Mouse (Mus musculus) E14TG2a.4 (cell line): ENCODE measurements around the gene Tecpr1.

ENCODE experiments used
- H3K27me3 ChIP-seq: 2 replicates; pipeline ENCODE4 v1.6.1; 2014; ENCODE audit warnings: low read length, control low read depth; ENCODE audit not compliant: insufficient read depth
- H3K36me3 ChIP-seq: 2 replicates; pipeline ENCODE4 v1.6.1; 2014; ENCODE audit warnings: low read length, control low read depth; ENCODE audit not compliant: insufficient read depth
- H3K4me1 ChIP-seq: replicated peaks from 2 replicates; pipeline ENCODE4 v1.6.1; 2014; ENCODE audit warnings: low read depth, low read length, control low read depth
- H3K4me3 ChIP-seq: replicated peaks from 2 replicates; pipeline ENCODE4 v1.5.1; 2014; ENCODE audit warnings: mild to moderate bottlenecking, low read length
- H3K9me3 ChIP-seq: 2 replicates; pipeline ENCODE4 v1.6.1; 2014; ENCODE audit warnings: low read length, control low read depth
- CTCF ChIP-seq: conservative IDR thresholded peaks from 2 replicates; pipeline ENCODE4 v1.5.1; 2014; ENCODE audit warnings: low read length
- NANOG ChIP-seq: IDR thresholded peaks from 2 replicates; pipeline ENCODE4 v1.6.1; 2014; ENCODE audit warnings: borderline replicate concordance, low read length, mixed read lengths
- POU5F1 ChIP-seq: IDR thresholded peaks from 2 replicates; pipeline ENCODE4 v1.6.1; 2014; ENCODE audit warnings: low read length, borderline replicate concordance

Gene Tecpr1

GRCm38 (mm10) chr5:144261309-144261708 lies 37.9 kb upstream of the Tecpr1 start:
- Histone ChIP-seq H3K27me3 (no peaks in the 10 kb centered on the region), H3K4me3 (no peak overlapping the region), H3K4me1 (peaks cover 85% of the 10 kb centered on the region), H3K9me3 (no peaks in the 10 kb centered on the region), H3K36me3 (peaks cover 82% of the 10 kb centered on the region)
- TF ChIP-seq CTCF (no peak), POU5F1 (no peak), NANOG (no peak)

GRCm38 (mm10) chr5:144260464-144260863 lies 37.0 kb upstream of the Tecpr1 start:
- Histone ChIP-seq H3K27me3 (no peaks in the 10 kb centered on the region), H3K36me3 (peaks cover 75% of the 10 kb centered on the region), H3K4me1 (peaks cover 87% of the 10 kb centered on the region), H3K4me3 (no peak overlapping the region), H3K9me3 (no peaks in the 10 kb centered on the region)
- no peak for TF ChIP-seq CTCF
- TF ChIP-seq POU5F1, result no peak
- no peak for TF ChIP-seq NANOG

- Histone ChIP-seq H3K27me3 (no peaks in the 10 kb centered on the region), H3K36me3 (peaks cover 65% of the 10 kb centered on the region), H3K9me3 (no peaks in the 10 kb centered on the region), H3K4me3 (no peak overlapping the region), H3K4me1 (peaks cover 82% of the 10 kb centered on the region)
- TF ChIP-seq POU5F1, result no peak
- no peak for TF ChIP-seq NANOG
- TF ChIP-seq CTCF, result no peak
These were observed 35.8 kb upstream of the Tecpr1 start for GRCm38 (mm10) chr5:144259228-144259627.

GRCm38 (mm10) chr5:144258687-144259086 lies 35.3 kb upstream of the Tecpr1 start:
- H3K36me3 ChIP-seq, result peaks cover 64% of the 10 kb centered on the region
- TF ChIP-seq NANOG (no peak), POU5F1 (no peak), CTCF (no peak)
- H3K4me1 ChIP-seq, result peaks cover 85% of the 10 kb centered on the region

GRCm38 (mm10) chr5:144258131-144258611 lies 34.8 kb upstream of the Tecpr1 start:
- peak overlapping the region; percentile 37 for H3K4me3 ChIP-seq
- TF ChIP-seq POU5F1 (no peak), NANOG (no peak), CTCF (no peak)
- peaks cover 82% of the 10 kb centered on the region for H3K4me1 ChIP-seq
- H3K9me3 ChIP-seq, result no peaks in the 10 kb centered on the region
- no peaks in the 10 kb centered on the region for H3K27me3 ChIP-seq
- peaks cover 61% of the 10 kb centered on the region for H3K36me3 ChIP-seq

More at GRCm38 (mm10) chr5:144258687-144259086, 35.3 kb upstream of the Tecpr1 start:
- Histone ChIP-seq H3K9me3 (no peaks in the 10 kb centered on the region), H3K27me3 (no peaks in the 10 kb centered on the region), H3K4me3 (peak overlapping the region; percentile 37; the same call in 1 of the 2 replicates)

- Histone ChIP-seq H3K4me1 (peaks cover 77% of the 10 kb centered on the region), H3K4me3 (peak overlapping the region; percentile 84), H3K9me3 (no peaks in the 10 kb centered on the region), H3K27me3 (no peaks in the 10 kb centered on the region), H3K36me3 (peaks cover 58% of the 10 kb centered on the region)
- TF ChIP-seq CTCF, result no peak
These were observed 34.2 kb upstream of the Tecpr1 start for GRCm38 (mm10) chr5:144257451-144258110.

GRCm38 (mm10) chr5:144256888-144257287 lies 33.5 kb upstream of the Tecpr1 start:
- H3K27me3 ChIP-seq, result no peaks in the 10 kb centered on the region
- TF ChIP-seq CTCF (no peak), NANOG (no peak), POU5F1 (no peak)
- H3K4me1 ChIP-seq, result peaks cover 72% of the 10 kb centered on the region
- peak overlapping the region; percentile 84 for H3K4me3 ChIP-seq
- peaks cover 56% of the 10 kb centered on the region for H3K36me3 ChIP-seq
- no peaks in the 10 kb centered on the region for H3K9me3 ChIP-seq

- no peak for TF ChIP-seq CTCF
- TF ChIP-seq POU5F1, result no peak
- no peak for TF ChIP-seq NANOG
- peaks cover 69% of the 10 kb centered on the region for H3K4me1 ChIP-seq
These were observed 33.1 kb upstream of the Tecpr1 start for GRCm38 (mm10) chr5:144256541-144256870.

More at GRCm38 (mm10) chr5:144256541-144256870, 33.1 kb upstream of the Tecpr1 start:
- H3K9me3 ChIP-seq, result no peaks in the 10 kb centered on the region
- no peaks in the 10 kb centered on the region for H3K27me3 ChIP-seq
- H3K36me3 ChIP-seq, result peaks cover 52% of the 10 kb centered on the region
- peak overlapping the region; percentile 84 for H3K4me3 ChIP-seq
